Mouse (Mus musculus) heart, embryonic 11.5 days (tissue): ENCODE results near the gene Hal. TPM values are rescaled to one million over a fixed set of nuclear protein-coding genes. Genes with fewer than 3 reads are reported as not detected.

Source experiments
- ATAC-seq: fragments of 200-750 bp; cut with Nextera tagmentation; replicated peaks from 2 replicates; pipeline ENCODE4 v1.8.0; 2017; ENCODE audit warnings: moderate library complexity; ENCODE audit not compliant: insufficient number of reproducible peaks, low FRiP score, low TSS enrichment
- H3K27ac ChIP-seq: fragments of 300-500 bp; sonication (generic); 2 replicates; pipeline ENCODE4 v1.5.1; 2014; ENCODE audit warnings: mild to moderate bottlenecking, low read depth, low read length
- H3K27me3 ChIP-seq: fragments of 300-500 bp; sonication (generic); 2 replicates; pipeline ENCODE4 v1.6.1; 2014; ENCODE audit warnings: mild to moderate bottlenecking, low read length, mixed read lengths; ENCODE audit not compliant: control insufficient read depth, insufficient read depth
- H3K36me3 ChIP-seq: fragments of 300-500 bp; sonication (generic); 2 replicates; pipeline ENCODE4 v1.6.1; 2014; ENCODE audit warnings: mild to moderate bottlenecking, low read length, moderate library complexity, mixed read lengths; ENCODE audit not compliant: control insufficient read depth, insufficient read depth
- H3K4me1 ChIP-seq: fragments of 300-500 bp; sonication (generic); 2 replicates; pipeline ENCODE4 v1.6.1; 2014; ENCODE audit warnings: low read length; ENCODE audit not compliant: control insufficient read depth, insufficient read depth
- H3K4me2 ChIP-seq: fragments of 300-500 bp; sonication (generic); 2 replicates; pipeline ENCODE4 v1.6.1; 2014; ENCODE audit warnings: mild to moderate bottlenecking, moderate library complexity
- H3K4me3 ChIP-seq: fragments of 300-500 bp; sonication (generic); 2 replicates; pipeline ENCODE4 v1.5.1; 2014; ENCODE audit warnings: low read depth, low read length
- H3K9ac ChIP-seq: fragments of 300-500 bp; sonication (generic); 2 replicates; pipeline ENCODE4 v1.6.1; 2014; ENCODE audit warnings: mild to moderate bottlenecking, low read depth, low read length, moderate library complexity
- H3K9me3 ChIP-seq: fragments of 300-500 bp; sonication (generic); replicated peaks from 2 replicates; pipeline ENCODE4 v1.6.1; 2016; ENCODE audit warnings: low read length; ENCODE audit not compliant: control insufficient read depth
- WGBS: fragments of 180-500 bp; shearing (Covaris S2); extraction: QIAGEN DNeasy Blood & Tissue Kit; methylation state at CpG from one replicate; pipeline ENCODE4 v1.1.7; 2014; ENCODE audit not compliant: insufficient replicate concordance; 5-methylcytosine and 5-hydroxymethylcytosine counted together
- polyA plus RNA-seq: library from polyadenylated mRNA; unstranded; fragments of >200 nt; fragmentation: Nextera tagmentation; extraction: Ambion mirVana; gene quantifications from 2 replicates; pipeline ENCODE4 v1.2.1, GENCODE M21; 2014

Gene Hal
- polyA plus RNA-seq, 1 experiment from 2014 or later: not detected

GRCm38 (mm10) chr10:93519159-93519558, 30.6 kb downstream of the Hal start:
- Histone ChIP-seq H3K9ac (no peak overlapping the region), H3K36me3 (no peaks in the 10 kb centered on the region), H3K27me3 (no peaks in the 10 kb centered on the region), H3K27ac (no peak overlapping the region), H3K9me3 (no peaks in the 10 kb centered on the region), H3K4me2 (no peak overlapping the region), H3K4me3 (no peak overlapping the region), H3K4me1 (no peaks in the 10 kb centered on the region)
- ATAC-seq: no peak
- 85% methylated on average over 8 of the region's 8 CpGs for WGBS

- H3K4me1 ChIP-seq: no peaks in the 10 kb centered on the region
- no peak for ATAC-seq
- no peak overlapping the region for H3K9ac ChIP-seq
- H3K27me3 ChIP-seq: no peaks in the 10 kb centered on the region
- no peaks in the 10 kb centered on the region for H3K36me3 ChIP-seq
- no peak overlapping the region for H3K4me3 ChIP-seq
- 69% methylated on average over 5 of the region's 5 CpGs for WGBS
- H3K27ac ChIP-seq: no peak overlapping the region
- H3K4me2 ChIP-seq: no peak overlapping the region
- no peaks in the 10 kb centered on the region for H3K9me3 ChIP-seq
Observed at GRCm38 (mm10) chr10:93519756-93520155, 31.2 kb downstream of the Hal start.

DNA sequence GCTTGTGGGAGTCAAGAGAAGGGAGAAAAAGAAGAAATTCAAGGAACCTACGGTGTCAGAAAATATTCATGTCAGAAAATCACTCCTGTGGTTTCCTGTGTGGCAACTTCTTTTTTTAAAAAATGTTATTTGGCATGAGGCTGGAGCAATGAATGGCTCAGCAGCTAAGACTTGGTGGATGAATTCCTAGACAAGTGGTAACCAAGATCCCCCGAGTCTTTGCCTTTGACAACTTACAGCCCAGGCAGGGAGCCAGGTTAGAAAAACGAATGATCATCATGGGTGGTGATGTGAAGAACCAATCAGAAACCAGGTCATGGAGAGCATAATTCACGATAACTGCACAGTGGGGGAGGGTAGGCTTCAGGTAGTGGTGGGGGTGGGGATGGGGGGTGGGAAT, 32.4 kb downstream of the Hal start:
- WGBS: 67% methylated on average over 4 of the region's 4 CpGs
- H3K4me3 ChIP-seq: no peak overlapping the region
- H3K4me1 ChIP-seq: no peaks in the 10 kb centered on the region
- H3K4me2 ChIP-seq: no peak overlapping the region
- H3K9me3 ChIP-seq: no peaks in the 10 kb centered on the region
- no peak for ATAC-seq
- H3K27ac ChIP-seq: no peak overlapping the region
- no peaks in the 10 kb centered on the region for H3K27me3 ChIP-seq
- no peaks in the 10 kb centered on the region for H3K36me3 ChIP-seq
- H3K9ac ChIP-seq: no peak overlapping the region

DNA sequence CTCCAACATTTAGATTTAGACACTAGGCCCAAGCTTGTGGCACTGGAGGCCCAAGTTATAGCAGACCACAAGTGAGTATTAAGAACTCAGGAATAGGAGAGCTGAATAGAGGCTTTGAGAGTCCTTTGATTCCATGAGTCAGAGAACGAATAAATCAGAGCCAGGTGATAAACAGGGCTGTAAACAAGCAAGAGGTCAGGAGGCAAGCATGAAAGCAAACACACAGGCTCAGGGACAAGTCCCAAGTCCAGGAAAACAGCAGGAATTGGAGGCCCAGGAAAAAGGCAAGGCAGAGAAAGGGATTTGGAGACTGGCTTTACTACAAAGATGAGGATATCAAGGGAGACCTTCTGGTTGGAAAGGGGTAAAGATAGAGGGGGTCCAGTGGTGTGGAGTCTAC, 36.8 kb downstream of the Hal start:
- Histone ChIP-seq H3K27ac (no peak overlapping the region), H3K9me3 (no peaks in the 10 kb centered on the region), H3K4me2 (no peak overlapping the region), H3K36me3 (no peaks in the 10 kb centered on the region), H3K9ac (no peak overlapping the region), H3K27me3 (no peaks in the 10 kb centered on the region), H3K4me1 (no peaks in the 10 kb centered on the region), H3K4me3 (no peak overlapping the region)
- 81% methylated on average over 1 of the region's 1 CpGs for WGBS
- ATAC-seq: no peak

DNA sequence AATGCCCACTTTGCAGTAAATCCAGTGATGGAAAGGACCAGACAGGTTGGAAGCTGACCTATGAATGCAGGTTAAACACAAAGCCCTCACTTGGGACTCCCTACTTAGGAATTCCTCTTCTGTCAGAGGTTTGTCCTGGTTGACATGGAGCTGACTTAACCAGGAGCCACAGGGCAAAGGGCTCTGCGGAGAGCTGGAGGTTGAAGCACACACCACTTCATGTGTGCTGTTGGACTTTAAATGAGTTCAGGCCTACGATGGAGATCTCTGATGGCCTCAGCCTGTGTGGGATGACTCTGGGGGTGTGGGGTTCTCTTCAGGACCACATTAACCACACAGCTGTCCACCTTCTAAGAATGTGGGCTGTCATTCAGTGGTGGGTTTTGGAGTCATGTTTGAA, 49.7 kb downstream of the Hal start:
- H3K4me2 ChIP-seq: no peak overlapping the region
- no peak overlapping the region for H3K9ac ChIP-seq
- ATAC-seq: no peak
- H3K4me3 ChIP-seq: no peak overlapping the region
- no peak overlapping the region for H3K27ac ChIP-seq
- H3K4me1 ChIP-seq: peaks cover 5% of the 10 kb centered on the region
- H3K9me3 ChIP-seq: no peaks in the 10 kb centered on the region
- no peaks in the 10 kb centered on the region for H3K36me3 ChIP-seq
- 85% methylated on average over 2 of the region's 2 CpGs for WGBS
- peaks cover 18% of the 10 kb centered on the region for H3K27me3 ChIP-seq

DNA sequence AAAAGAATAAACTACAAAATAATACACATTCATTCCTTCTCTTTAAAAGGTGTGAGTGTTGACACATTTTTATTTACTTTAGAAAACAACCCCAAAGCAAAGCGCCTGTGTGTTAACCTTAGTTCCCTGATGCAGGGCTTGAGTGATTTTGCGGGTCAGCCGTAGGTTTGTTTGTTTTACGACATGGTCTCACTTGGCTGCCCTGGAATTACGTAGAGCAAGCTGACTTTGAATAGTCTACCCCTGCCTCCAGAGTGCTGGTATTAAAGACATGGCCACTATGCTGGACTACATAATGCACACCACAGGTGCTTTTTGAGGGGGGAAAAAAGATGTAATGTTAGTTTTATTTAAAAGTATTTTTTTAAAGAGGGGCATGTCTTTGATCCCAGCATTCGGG, 50.2 kb downstream of the Hal start:
- 54% methylated on average over 6 of the region's 6 CpGs for WGBS
- Histone ChIP-seq H3K36me3 (no peaks in the 10 kb centered on the region), H3K9ac (no peak overlapping the region)

DNA sequence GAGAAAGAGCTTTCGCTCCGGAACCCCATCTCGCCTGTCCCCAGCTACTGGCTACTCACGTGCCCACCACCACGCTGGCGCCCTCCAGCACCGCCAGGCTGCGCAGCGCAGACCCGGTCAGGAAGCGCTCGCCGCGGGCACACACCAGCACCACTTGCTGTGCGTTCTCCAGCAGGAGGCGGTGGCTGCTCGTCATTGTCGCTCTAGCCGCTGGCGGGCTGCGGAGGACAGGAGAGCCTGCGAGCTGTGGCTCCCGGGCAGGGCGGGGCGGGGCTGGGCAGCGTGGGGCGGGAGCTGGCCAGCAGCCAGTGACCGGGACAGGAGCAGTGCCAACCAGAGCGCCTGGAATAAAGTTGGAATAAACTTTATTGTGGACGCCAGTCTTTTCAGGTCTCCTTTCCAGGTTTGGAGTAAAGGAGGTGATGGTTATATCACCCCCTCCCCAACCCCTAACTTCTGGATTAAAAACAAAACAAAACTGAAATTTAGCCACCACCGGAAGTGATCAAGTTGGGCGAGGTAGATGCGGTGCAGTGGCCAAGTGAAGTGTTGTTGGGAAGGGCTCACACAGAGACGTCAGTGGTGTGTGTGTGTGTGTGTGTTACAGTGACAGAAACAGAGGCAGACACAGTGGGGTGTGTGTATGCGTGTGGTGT, 51.3 kb downstream of the Hal start, which contains the start of gene Amdhd1:
Gene Amdhd1, minus strand, starts transcription at position 259 of the 656 bp plus-strand sequence.
- peak; percentile 84 for ATAC-seq
- peaks cover 5% of the 10 kb centered on the region; the same call in 1 of the 2 replicates for H3K4me1 ChIP-seq
- peak within 1 kb of the TSS; percentile 61 for H3K4me2 ChIP-seq
- peaks cover 9% of the 10 kb centered on the region for H3K27me3 ChIP-seq
- peak within 1 kb of the TSS; percentile 33 for H3K4me3 ChIP-seq
- no peaks in the 10 kb centered on the region for H3K36me3 ChIP-seq
- H3K27ac ChIP-seq: peak within 1 kb of the TSS; percentile 29; the same call in 1 of the 2 replicates
- WGBS: 3% methylated on average over 34 of the region's 35 CpGs
- peak within 1 kb of the TSS; percentile 40 for H3K9ac ChIP-seq
- H3K9me3 ChIP-seq: no peaks in the 10 kb centered on the region

More for the DNA sequence above, 50.2 kb downstream of the Hal start:
- Histone ChIP-seq H3K4me3 (no peak overlapping the region), H3K9me3 (no peaks in the 10 kb centered on the region), H3K4me1 (peaks cover 5% of the 10 kb centered on the region), H3K27me3 (peaks cover 18% of the 10 kb centered on the region), H3K27ac (no peak overlapping the region), H3K4me2 (no peak overlapping the region)
- no peak for ATAC-seq

- peak; percentile 29; the same call in 1 of the 2 replicates for ATAC-seq
- 53% methylated on average over 17 of the region's 17 CpGs for WGBS
- peak within 1 kb of the TSS; percentile 40 for H3K9ac ChIP-seq
- H3K36me3 ChIP-seq: no peaks in the 10 kb centered on the region
- H3K9me3 ChIP-seq: no peaks in the 10 kb centered on the region
- H3K4me2 ChIP-seq: peak within 1 kb of the TSS; percentile 61
- peaks cover 7% of the 10 kb centered on the region for H3K27me3 ChIP-seq
- peak within 1 kb of the TSS; percentile 33 for H3K4me3 ChIP-seq
- H3K4me1 ChIP-seq: peaks cover 5% of the 10 kb centered on the region; the same call in 1 of the 2 replicates
- H3K27ac ChIP-seq: peak within 1 kb of the TSS; percentile 29; the same call in 1 of the 2 replicates
Observed at GRCm38 (mm10) chr10:93540431-93541210, 52.1 kb downstream of the Hal start, which contains the start of gene Ccdc38. Gene Ccdc38 (plus strand): TSS chr10:93540632.
